Mouse (Mus musculus) left cerebral cortex, adult 2 months (tissue): ENCODE measurements around the gene Cmip. TPM values are rescaled to one million over a fixed set of nuclear protein-coding genes. Genes with fewer than 3 reads are reported as not detected.

Experiments
- DNase-seq, 2 experiments: peaks; one replicate each; pipeline ENCODE4 v3.0.0; 2021 to 2022; ENCODE audit warnings: low spot score in 2 of 2, mixed read lengths in 1 of 2; ENCODE audit errors: extremely low spot score in 1 of 2
- H3K27ac ChIP-seq: fragments of 200-600 bp; 2 replicates; pipeline ENCODE4 v1.8.1; 2022
- H3K4me3 ChIP-seq: fragments of 200-600 bp; 2 replicates; pipeline ENCODE4 v1.8.1; 2022
- CTCF ChIP-seq: fragments of 200-600 bp; IDR thresholded peaks from 2 replicates; pipeline ENCODE4 v1.8.1; 2022; ENCODE audit warnings: antibody characterized with exemption, mild to moderate bottlenecking, moderate library complexity
- intact Hi-C: fragments of 180-260 bp; cut with DNase I; formaldehyde crosslinking; loops from one replicate; pipeline ENCODE4 v1.15.1; 2025
- total RNA-seq, 2 experiments: library from RNA; stranded (reverse); gene quantifications; 2 replicates each; pipeline ENCODE4 v1.2.3; 2021

Cmip gene
- total RNA-seq, 2 experiments from 2014 or later = 339 to 342 TPM

- H3K27ac ChIP-seq = peak overlapping the region; percentile 94
- intact Hi-C loops = loop anchor here (2.0 to 10.0 kb wide), 4 partner anchors 246 to 476 kb away; partner anchors contain the start of gene Gcsh
- peak overlapping the region; percentile 28 for H3K4me3 ChIP-seq
- TF ChIP-seq CTCF = no peak; the same call in 1 of the 2 replicates
- DNase-seq = peak; percentile 86 to 89
Measured at GRCm38 (mm10) chr8:117470342-117470781, 213.5 kb downstream of the Cmip start.

DNA sequence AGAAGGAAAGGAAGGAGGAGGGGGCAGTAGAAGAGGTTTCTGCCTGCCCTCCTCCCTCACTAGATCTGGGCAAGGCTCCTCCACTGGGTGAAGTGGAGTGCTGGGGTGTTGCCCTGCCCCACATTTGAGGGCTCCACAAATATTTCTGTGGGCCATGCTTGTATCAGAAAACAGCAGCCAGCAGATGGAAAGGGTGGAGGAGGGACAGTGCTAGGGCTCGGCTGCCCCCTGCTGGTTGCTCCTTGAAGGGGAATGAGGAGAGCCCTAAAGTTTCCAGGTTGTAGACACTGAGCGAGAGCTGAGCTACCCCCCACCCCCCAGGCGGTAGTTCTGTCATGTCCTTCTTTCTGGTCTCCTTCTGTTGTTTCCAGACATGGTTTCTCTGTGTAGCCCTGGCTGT lies 214.3 kb downstream of the Cmip start:
- peak overlapping the region; percentile 86 for H3K27ac ChIP-seq
- intact Hi-C loops = loop anchor here (1.0 to 10.0 kb wide), 5 partner anchors 246 to 476 kb away; partner anchors contain the start of gene Gcsh
- H3K4me3 ChIP-seq = no peak overlapping the region
- TF ChIP-seq CTCF = peak; percentile 84
- DNase-seq = peak; percentile 74 to 79

DNA sequence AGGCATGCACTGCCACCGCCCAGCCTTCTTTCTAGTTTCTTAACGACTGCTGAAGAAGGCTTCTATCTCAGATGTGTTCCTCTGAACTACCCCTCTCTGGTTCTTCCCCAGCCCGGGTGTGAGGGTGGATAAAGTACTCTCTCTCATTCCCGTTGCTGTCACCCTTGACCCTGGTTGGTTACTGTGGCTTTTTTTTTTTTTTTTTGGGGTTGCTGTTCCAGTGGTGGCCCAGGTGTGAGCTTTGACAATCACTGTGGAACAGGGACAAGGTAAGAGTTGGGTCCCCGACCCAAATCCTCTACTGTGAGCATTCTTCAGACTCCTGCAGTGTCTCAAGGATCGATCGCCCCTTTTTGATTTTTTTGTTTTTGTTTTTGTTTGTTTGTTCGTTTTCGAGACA lies 214.8 kb downstream of the Cmip start:
- no peak overlapping the region for H3K4me3 ChIP-seq
- no peak for DNase-seq
- no peak for TF ChIP-seq CTCF
- H3K27ac ChIP-seq = no peak overlapping the region
- intact Hi-C loops = loop anchor here (1.0 to 10.0 kb wide), 5 partner anchors 247 to 477 kb away; partner anchors contain the start of gene Gcsh

DNA sequence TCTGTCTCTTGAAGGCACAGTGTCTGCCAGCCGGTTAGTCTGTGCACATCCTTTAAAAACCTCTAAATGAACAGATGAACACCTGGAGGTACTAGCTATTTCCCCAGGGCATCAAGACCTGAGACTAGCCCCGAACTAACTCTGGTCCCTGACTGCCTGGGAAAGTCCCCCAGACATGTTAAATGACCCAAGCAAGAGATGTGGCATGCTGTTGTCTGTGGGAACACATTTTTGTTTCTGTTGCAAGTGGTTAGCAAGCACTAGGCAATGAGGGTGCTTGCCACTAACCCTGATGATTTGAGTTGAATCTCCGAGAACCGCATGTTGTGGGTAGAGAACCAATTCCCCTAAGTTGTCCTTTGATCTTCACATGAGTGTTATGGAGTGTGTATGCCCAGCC lies 215.5 kb downstream of the Cmip start:
- no peak overlapping the region for H3K4me3 ChIP-seq
- DNase-seq = no peak
- intact Hi-C loops = loop anchor here (10.0 kb wide), 1 partner anchor 478 kb away; the partner anchor contains the start of gene Gcsh
- H3K27ac ChIP-seq = no peak overlapping the region
- no peak for TF ChIP-seq CTCF

- intact Hi-C loops = loop anchor here (2.0 to 10.0 kb wide), 3 partner anchors 94 to 533 kb away; partner anchors contain the start of genes Atmin and Gcsh
- peak; percentile 88 to 95 for DNase-seq
- TF ChIP-seq CTCF = peak; percentile 79
- no peak overlapping the region for H3K27ac ChIP-seq
- H3K4me3 ChIP-seq = no peak overlapping the region
Measured at GRCm38 (mm10) chr8:117474944-117475343, 218.1 kb downstream of the Cmip start.

- Histone ChIP-seq H3K4me3 (no peak overlapping the region), H3K27ac (no peak overlapping the region)
- DNase-seq = no peak
- TF ChIP-seq CTCF = no peak
- intact Hi-C loops = loop anchor here (2.0 to 10.0 kb wide), 3 partner anchors 93 to 534 kb away; partner anchors contain the start of genes Atmin and Gcsh
Measured at GRCm38 (mm10) chr8:117475819-117476218, 219.0 kb downstream of the Cmip start.

DNA sequence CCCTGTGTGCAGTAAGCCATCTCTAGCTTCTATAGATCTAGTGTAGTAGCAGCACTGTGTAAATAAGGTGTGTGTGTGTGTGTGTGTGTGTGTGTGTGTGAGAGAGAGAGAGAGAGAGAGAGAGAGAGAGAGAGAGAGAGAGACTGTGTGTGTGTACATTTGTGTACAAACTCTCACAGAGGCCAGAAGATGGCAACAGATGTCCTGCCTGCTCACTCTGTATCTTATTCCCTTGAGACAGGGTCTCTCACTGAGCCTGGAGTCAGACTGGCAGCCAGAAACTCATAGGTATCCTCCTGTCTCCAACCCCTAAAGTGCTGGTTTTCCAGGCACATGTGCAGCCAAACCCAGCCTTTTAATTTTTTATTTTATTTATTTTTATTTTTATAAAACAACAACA lies 221.2 kb downstream of the Cmip start:
- no peak for TF ChIP-seq CTCF
- Histone ChIP-seq H3K4me3 (no peak overlapping the region), H3K27ac (no peak overlapping the region)
- intact Hi-C loops = loop anchor here (5.0 to 10.0 kb wide), 2 partner anchors 483 to 536 kb away; partner anchors contain the start of genes Atmin and Gcsh
- no peak for DNase-seq

DNA sequence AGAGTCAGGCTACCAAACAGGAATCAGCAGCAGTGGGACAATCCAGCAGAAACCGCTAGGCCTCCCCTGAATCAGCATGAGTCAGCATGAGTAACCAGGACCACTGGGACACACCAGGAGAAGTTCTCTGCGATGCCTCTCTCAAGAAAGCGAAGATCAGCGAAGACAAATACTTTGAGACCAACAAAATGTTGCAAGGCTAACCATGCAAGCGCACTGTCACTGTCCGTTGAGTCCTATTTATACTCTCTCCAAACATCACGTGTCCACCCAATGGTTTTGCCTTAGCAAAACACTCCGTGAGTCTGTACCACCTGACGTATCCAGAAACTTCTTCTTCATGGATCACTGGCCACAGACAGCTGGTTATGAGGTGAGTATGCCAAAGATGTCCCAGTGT lies 223.1 kb downstream of the Cmip start:
- no peak for DNase-seq
- intact Hi-C loops = loop anchor here (5.0 to 10.0 kb wide), 2 partner anchors 485 to 538 kb away; partner anchors contain the start of genes Atmin and Gcsh
- TF ChIP-seq CTCF = no peak
- Histone ChIP-seq H3K4me3 (no peak overlapping the region), H3K27ac (no peak overlapping the region)

GRCm38 (mm10) chr8:117480516-117480915 lies 223.7 kb downstream of the Cmip start:
- TF ChIP-seq CTCF = no peak
- intact Hi-C loops = no loop called here
- Histone ChIP-seq H3K27ac (no peak overlapping the region), H3K4me3 (no peak overlapping the region)
- DNase-seq = no peak

DNA sequence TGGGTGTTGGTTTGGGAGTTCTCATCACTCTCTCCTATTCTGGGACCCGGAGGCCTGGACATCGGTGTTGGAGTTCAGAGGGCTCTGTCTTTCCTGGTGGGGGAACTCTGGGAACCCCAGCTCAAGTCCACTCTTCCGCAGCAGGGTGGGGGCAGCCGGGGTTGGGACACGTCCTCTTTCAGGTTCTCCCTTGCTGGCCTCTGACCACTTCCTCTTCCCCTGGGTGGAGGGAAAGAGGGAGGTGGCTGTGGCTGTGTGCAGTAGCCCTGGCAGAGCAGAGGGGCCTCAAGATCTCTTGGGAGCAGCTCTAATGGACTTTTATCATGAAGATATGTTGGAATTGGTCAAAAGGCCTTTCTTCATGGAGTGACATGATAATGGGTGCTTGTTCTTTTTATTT lies 225.0 kb downstream of the Cmip start:
- no peak for DNase-seq
- Histone ChIP-seq H3K4me3 (no peak overlapping the region), H3K27ac (no peak overlapping the region)
- intact Hi-C loops = no loop called here
- TF ChIP-seq CTCF = no peak

DNA sequence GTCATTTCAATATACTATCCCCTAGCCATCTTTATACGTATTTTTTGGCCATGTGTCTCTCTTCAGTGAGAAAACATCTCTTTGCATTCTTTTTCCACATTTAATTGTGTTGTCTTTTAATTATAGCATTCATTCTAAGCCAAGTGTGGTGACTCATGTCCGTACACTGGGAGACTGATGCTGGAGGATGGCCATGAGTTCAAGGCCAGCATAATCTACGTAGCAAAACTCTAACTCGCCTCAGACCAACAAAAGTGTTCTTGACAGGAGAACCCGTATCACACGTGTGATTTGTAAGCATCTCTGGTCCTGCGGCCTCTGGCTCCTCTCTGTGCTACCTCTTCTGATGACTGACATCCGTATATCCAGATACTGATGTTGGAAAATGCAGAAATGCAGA lies 227.9 kb downstream of the Cmip start:
- no peak overlapping the region for H3K4me3 ChIP-seq
- DNase-seq = no peak
- TF ChIP-seq CTCF = no peak
- H3K27ac ChIP-seq = no peak overlapping the region
- intact Hi-C loops = no loop called here

GRCm38 (mm10) chr8:117485316-117485715 lies 228.5 kb downstream of the Cmip start:
- Histone ChIP-seq H3K4me3 (no peak overlapping the region), H3K27ac (no peak overlapping the region)
- no peak for DNase-seq
- TF ChIP-seq CTCF = no peak
- intact Hi-C loops = no loop called here
